Mouse (Mus musculus) embryonic facial prominence, embryonic 10.5 days (tissue): ENCODE data around the gene Pdzrn3. TPM values are rescaled to one million over a fixed set of nuclear protein-coding genes. Genes with fewer than 3 reads are reported as not detected.
A peak's percentile ranks its signal among the peaks of the same experiment; 100 is the strongest.

Source experiments
- DNase-seq: peaks from one replicate; pipeline ENCODE4 v3.0.0-alpha.2; 2017; ENCODE audit warnings: low spot score
- H3K27ac ChIP-seq: fragments of 300-500 bp; sonication (generic); replicated peaks from 2 replicates; pipeline ENCODE4 v1.5.1; 2016; ENCODE audit warnings: mild to moderate bottlenecking
- H3K27me3 ChIP-seq: fragments of 300-500 bp; sonication (generic); replicated peaks from 2 replicates; pipeline ENCODE4 v1.6.1; 2016; ENCODE audit warnings: low read depth, mild to moderate bottlenecking; ENCODE audit not compliant: poor library complexity, severe bottlenecking
- H3K36me3 ChIP-seq: fragments of 300-500 bp; sonication (generic); replicated peaks from 2 replicates; pipeline ENCODE4 v1.6.1; 2016; ENCODE audit warnings: mild to moderate bottlenecking, moderate library complexity
- H3K4me1 ChIP-seq: fragments of 300-500 bp; sonication (generic); 2 replicates; pipeline ENCODE4 v1.6.1; 2016
- H3K4me3 ChIP-seq: fragments of 300-500 bp; sonication (generic); 2 replicates; pipeline ENCODE4 v1.5.1; 2016; ENCODE audit warnings: mild to moderate bottlenecking, moderate library complexity
- H3K9me3 ChIP-seq: fragments of 300-500 bp; sonication (generic); 2 replicates; pipeline ENCODE4 v1.6.1; 2016; ENCODE audit warnings: mild to moderate bottlenecking
- WGBS: fragments of 180-500 bp; shearing (Covaris S2); methylation state at CpG from one replicate; pipeline ENCODE4 v1.1.7; 2016; 5-methylcytosine and 5-hydroxymethylcytosine counted together
- polyA plus RNA-seq: library from polyadenylated mRNA; unstranded; fragments of >200 nt; fragmentation: Nextera tagmentation; extraction: Ambion mirVana; gene quantifications from 2 replicates; pipeline ENCODE4 v1.2.1, GENCODE M21; 2016

Pdzrn3 gene
- polyA plus RNA-seq, 1 experiment from 2014 or later = 8.9 TPM

GRCm38 (mm10) chr6:101297563-101298520 is 79.9 kb downstream of the Pdzrn3 start:
- no peaks in the 10 kb centered on the region for H3K9me3 ChIP-seq
- 92% methylated on average over 15 of the region's 15 CpGs for WGBS
- DNase-seq = no peak
- H3K27ac ChIP-seq = peak overlapping the region; percentile 44; the same call in 1 of the 2 replicates
- H3K36me3 ChIP-seq = peaks cover 7% of the 10 kb centered on the region; the same call in 1 of the 2 replicates
- H3K4me1 ChIP-seq = peaks cover 47% of the 10 kb centered on the region
- H3K4me3 ChIP-seq = no peak overlapping the region
- H3K27me3 ChIP-seq = no peaks in the 10 kb centered on the region

- WGBS = 75% methylated on average over 8 of the region's 8 CpGs
- no peaks in the 10 kb centered on the region for H3K27me3 ChIP-seq
- no peak overlapping the region for H3K4me3 ChIP-seq
- no peak for DNase-seq
- H3K4me1 ChIP-seq = peaks cover 56% of the 10 kb centered on the region
- H3K36me3 ChIP-seq = peaks cover 7% of the 10 kb centered on the region; the same call in 1 of the 2 replicates
- H3K27ac ChIP-seq = peak overlapping the region; percentile 54; the same call in 1 of the 2 replicates
- no peaks in the 10 kb centered on the region for H3K9me3 ChIP-seq
Measured at GRCm38 (mm10) chr6:101296997-101297396, 80.7 kb downstream of the Pdzrn3 start.

GRCm38 (mm10) chr6:101296280-101296679 is 81.4 kb downstream of the Pdzrn3 start:
- 0 out of 2 replicates have a peak overlapping the region, but pooled peaks have one; percentile 54 for H3K27ac ChIP-seq
- 37% methylated on average over 8 of the region's 8 CpGs for WGBS
- H3K27me3 ChIP-seq = no peaks in the 10 kb centered on the region
- H3K9me3 ChIP-seq = no peaks in the 10 kb centered on the region
- peaks cover 7% of the 10 kb centered on the region; the same call in 1 of the 2 replicates for H3K36me3 ChIP-seq
- no peak overlapping the region for H3K4me3 ChIP-seq
- DNase-seq = peak; percentile 59
- peaks cover 63% of the 10 kb centered on the region for H3K4me1 ChIP-seq

- Histone ChIP-seq H3K4me1 (peaks cover 90% of the 10 kb centered on the region), H3K27ac (peak overlapping the region; percentile 73), H3K4me3 (no peak overlapping the region), H3K36me3 (0 out of 2 replicates have a peak, but pooled peaks cover under 1% of the 10 kb centered on the region), H3K27me3 (no peaks in the 10 kb centered on the region), H3K9me3 (no peaks in the 10 kb centered on the region)
- peak; percentile 71 for DNase-seq
- 59% methylated on average over 12 of the region's 12 CpGs for WGBS
Measured at GRCm38 (mm10) chr6:101293036-101293572, 84.6 kb downstream of the Pdzrn3 start.

- H3K27me3 ChIP-seq = no peaks in the 10 kb centered on the region
- H3K4me3 ChIP-seq = no peak overlapping the region
- no peak for DNase-seq
- H3K27ac ChIP-seq = no peak overlapping the region
- H3K4me1 ChIP-seq = peaks cover 87% of the 10 kb centered on the region
- H3K9me3 ChIP-seq = no peaks in the 10 kb centered on the region
- H3K36me3 ChIP-seq = no peaks in the 10 kb centered on the region
- 70% methylated on average over 2 of the region's 2 CpGs for WGBS
Measured at GRCm38 (mm10) chr6:101291944-101292343, 85.8 kb downstream of the Pdzrn3 start.

GRCm38 (mm10) chr6:101290160-101290559 is 87.5 kb downstream of the Pdzrn3 start:
- Histone ChIP-seq H3K36me3 (no peaks in the 10 kb centered on the region), H3K4me3 (no peak overlapping the region), H3K27me3 (no peaks in the 10 kb centered on the region; the same call in 1 of the 2 replicates), H3K9me3 (no peaks in the 10 kb centered on the region), H3K4me1 (peaks cover 76% of the 10 kb centered on the region), H3K27ac (no peak overlapping the region)
- DNase-seq = no peak
- 65% methylated on average over 2 of the region's 2 CpGs for WGBS

GRCm38 (mm10) chr6:101289428-101289827 is 88.3 kb downstream of the Pdzrn3 start:
- Histone ChIP-seq H3K27ac (no peak overlapping the region; the same call in 1 of the 2 replicates), H3K36me3 (no peaks in the 10 kb centered on the region), H3K4me1 (peaks cover 76% of the 10 kb centered on the region), H3K27me3 (no peaks in the 10 kb centered on the region; the same call in 1 of the 2 replicates), H3K9me3 (no peaks in the 10 kb centered on the region), H3K4me3 (no peak overlapping the region)
- WGBS = 80% methylated on average over 4 of the region's 4 CpGs
- no peak for DNase-seq

GRCm38 (mm10) chr6:101287566-101288173 is 90.0 kb downstream of the Pdzrn3 start:
- DNase-seq = no peak
- Histone ChIP-seq H3K27me3 (no peaks in the 10 kb centered on the region; the same call in 1 of the 2 replicates), H3K4me1 (peaks cover 75% of the 10 kb centered on the region), H3K4me3 (no peak overlapping the region), H3K9me3 (no peaks in the 10 kb centered on the region), H3K36me3 (no peaks in the 10 kb centered on the region), H3K27ac (no peak overlapping the region)
- 76% methylated on average over 5 of the region's 5 CpGs for WGBS

GRCm38 (mm10) chr6:101287077-101287476 is 90.6 kb downstream of the Pdzrn3 start:
- H3K27me3 ChIP-seq = no peaks in the 10 kb centered on the region; the same call in 1 of the 2 replicates
- no peaks in the 10 kb centered on the region for H3K36me3 ChIP-seq
- DNase-seq = no peak
- 84% methylated on average over 2 of the region's 2 CpGs for WGBS
- no peak overlapping the region for H3K4me3 ChIP-seq
- H3K4me1 ChIP-seq = peaks cover 75% of the 10 kb centered on the region
- H3K27ac ChIP-seq = no peak overlapping the region
- no peaks in the 10 kb centered on the region for H3K9me3 ChIP-seq

GRCm38 (mm10) chr6:101284368-101284955 is 93.2 kb downstream of the Pdzrn3 start:
- Histone ChIP-seq H3K9me3 (no peaks in the 10 kb centered on the region), H3K27ac (peak overlapping the region; percentile 52), H3K4me1 (peaks cover 75% of the 10 kb centered on the region), H3K36me3 (no peaks in the 10 kb centered on the region), H3K27me3 (no peaks in the 10 kb centered on the region; the same call in 1 of the 2 replicates), H3K4me3 (no peak overlapping the region)
- WGBS = 39% methylated on average over 6 of the region's 6 CpGs
- DNase-seq = no peak

GRCm38 (mm10) chr6:101283891-101284290 is 93.8 kb downstream of the Pdzrn3 start:
- WGBS = 71% methylated on average over 3 of the region's 3 CpGs

GRCm38 (mm10) chr6:101281644-101282043 is 96.1 kb downstream of the Pdzrn3 start:
- WGBS = 32% methylated on average over 3 of the region's 3 CpGs
- Histone ChIP-seq H3K9me3 (no peaks in the 10 kb centered on the region), H3K4me1 (peaks cover 78% of the 10 kb centered on the region), H3K4me3 (no peak overlapping the region), H3K27me3 (no peaks in the 10 kb centered on the region; the same call in 1 of the 2 replicates), H3K36me3 (no peaks in the 10 kb centered on the region), H3K27ac (no peak overlapping the region)
- no peak for DNase-seq

More at GRCm38 (mm10) chr6:101283891-101284290, 93.8 kb downstream of the Pdzrn3 start:
- Histone ChIP-seq H3K9me3 (no peaks in the 10 kb centered on the region), H3K4me1 (peaks cover 75% of the 10 kb centered on the region), H3K27me3 (no peaks in the 10 kb centered on the region; the same call in 1 of the 2 replicates), H3K27ac (peak overlapping the region; percentile 52), H3K36me3 (no peaks in the 10 kb centered on the region), H3K4me3 (no peak overlapping the region)
- no peak for DNase-seq
